Mouse (Mus musculus): Measurements from ENCODE around the gene Mpp5.

The Mpp5 gene

DNA sequence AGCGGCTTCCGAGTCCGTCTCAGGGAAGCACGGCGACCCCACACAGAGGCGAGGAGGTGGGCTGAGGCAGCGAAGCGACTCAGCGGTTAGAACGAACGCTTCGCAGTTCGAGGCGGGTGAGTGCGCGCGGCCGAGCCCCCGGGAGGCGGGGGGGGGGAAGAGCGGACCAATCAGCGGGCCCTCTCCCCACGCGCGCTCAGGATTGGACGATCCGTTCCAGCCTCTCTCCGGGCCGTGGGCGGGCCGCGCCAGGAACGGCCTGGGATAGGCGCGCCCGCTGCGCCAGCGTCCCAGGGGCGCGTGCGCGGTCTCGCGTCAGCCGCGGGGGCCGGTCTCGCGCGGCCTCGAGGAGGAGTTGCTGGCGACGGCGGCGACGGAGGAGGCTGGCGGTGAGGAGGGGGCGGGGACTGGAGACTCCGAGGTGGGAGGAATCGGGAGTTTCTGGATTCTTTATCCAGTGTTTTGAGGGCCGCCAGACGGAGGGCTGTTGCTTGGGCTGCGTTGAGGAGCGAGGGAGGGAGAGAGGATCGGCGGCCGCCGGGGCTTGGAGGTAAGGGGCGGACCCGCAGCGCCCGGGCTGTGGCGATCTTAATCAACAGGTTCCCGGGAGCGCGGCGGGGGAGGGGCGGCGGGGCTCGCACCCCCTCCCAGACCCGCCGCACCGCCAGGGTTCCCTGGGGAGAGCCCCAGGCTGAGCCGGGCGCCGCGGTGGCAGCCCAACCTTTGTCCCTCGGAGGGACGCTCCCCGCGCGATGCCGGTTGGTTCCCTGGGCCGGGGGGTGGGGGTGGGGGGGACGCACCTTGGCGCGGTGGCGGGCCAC is at the start of gene Mpp5:
TSS of gene Mpp5 (plus strand) at position 351 of the 821 bp plus-strand sequence.
- DNase-seq = peak; percentile 99

DNA sequence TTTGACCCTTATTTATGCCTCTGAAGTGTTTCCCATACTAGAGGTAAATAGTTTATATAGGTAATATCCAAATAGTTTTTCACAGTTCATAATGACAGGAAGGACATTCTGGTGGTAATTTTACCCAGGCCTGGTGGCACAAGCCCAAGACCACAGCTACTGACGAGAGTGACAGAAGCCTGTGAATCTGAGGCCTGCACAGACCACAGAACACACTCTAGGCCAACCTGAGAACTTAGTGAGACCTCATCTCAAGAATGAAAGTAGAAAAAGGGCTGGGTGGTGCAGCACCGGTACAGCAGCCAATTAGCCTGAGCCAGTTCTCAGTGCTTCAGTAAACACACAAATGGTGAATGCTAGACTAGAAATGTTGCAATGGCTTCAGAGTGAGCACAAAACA is 30.9 kb upstream of the Mpp5 start:
- no peak for DNase-seq

DNA sequence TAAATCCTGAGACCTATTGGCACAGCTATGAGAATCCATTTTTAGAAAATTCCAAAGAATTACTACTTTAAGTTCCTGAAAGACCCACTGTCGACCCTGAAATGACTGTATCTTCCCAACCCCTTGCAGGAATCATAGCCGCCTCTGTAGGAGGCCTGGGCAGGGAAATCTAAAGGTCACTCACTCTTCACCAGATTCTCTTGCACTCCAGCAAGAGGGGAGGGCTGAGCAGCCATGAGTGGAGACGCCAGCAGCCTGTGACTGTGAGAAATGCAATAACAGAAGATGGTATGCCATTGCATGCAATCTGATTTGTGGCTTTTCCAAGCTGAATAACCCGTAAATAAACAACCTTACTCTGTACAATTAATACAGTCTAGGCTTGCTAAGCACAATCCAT is 21.0 kb upstream of the Mpp5 start:
- peak; percentile 24 for DNase-seq

DNA sequence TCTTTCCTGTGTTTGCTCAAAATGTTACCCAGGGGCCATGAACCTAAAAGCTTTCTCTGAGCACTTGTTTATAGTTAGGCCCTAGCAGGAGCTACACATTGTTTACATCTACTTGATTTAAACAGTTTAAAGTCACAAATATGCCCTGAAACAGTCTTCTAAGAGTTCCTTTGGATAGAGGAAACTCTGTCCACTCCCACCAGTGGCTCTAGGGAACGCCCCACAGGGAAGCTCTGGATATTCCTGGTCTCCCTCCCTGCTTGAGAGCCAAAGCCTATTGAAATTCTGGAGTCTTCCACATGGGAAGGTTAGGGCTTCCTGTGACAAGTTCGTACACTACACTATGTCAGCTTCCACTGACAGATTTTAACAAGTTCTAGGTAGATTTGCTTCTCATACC is 9.1 kb upstream of the Mpp5 start:
- no peak for DNase-seq

DNA sequence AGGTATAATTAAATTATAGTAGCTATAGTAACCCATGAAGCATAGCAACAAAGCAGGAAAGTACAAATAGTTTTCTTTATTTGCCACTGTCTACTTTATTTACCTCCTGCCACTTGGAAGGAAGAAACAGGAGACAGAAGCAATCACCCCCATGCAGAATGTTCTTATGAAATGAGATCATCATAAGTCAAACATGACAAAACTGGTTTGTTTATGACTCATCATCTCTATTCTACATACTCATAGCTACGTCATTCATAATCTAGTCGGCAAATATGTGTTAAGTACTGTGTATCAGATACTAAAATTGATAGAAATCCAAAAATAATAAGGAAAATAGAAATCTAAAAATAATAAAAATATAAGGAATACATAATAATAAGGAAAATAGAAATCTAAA is 8.4 kb upstream of the Mpp5 start:
- DNase-seq = no peak

DNA sequence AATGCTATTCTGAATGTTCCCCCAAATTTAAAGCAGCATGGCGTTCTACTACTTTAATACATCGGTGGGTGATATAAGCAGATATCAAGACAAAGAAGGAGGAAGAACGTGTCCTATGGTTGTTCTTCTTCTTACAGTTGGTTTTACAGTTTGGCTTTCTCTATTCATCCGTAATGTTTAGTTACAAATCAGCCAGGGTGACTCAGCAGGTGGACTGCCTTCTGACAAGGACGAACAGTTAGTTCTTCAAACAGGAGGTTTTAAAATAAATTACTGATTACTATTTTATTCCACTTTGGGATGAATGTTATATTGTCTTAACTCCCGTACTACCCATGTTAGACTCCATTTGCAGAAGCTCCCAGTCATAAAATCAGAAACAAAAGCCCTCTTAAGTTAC is 2.5 kb upstream of the Mpp5 start:
- no peak for DNase-seq

DNA sequence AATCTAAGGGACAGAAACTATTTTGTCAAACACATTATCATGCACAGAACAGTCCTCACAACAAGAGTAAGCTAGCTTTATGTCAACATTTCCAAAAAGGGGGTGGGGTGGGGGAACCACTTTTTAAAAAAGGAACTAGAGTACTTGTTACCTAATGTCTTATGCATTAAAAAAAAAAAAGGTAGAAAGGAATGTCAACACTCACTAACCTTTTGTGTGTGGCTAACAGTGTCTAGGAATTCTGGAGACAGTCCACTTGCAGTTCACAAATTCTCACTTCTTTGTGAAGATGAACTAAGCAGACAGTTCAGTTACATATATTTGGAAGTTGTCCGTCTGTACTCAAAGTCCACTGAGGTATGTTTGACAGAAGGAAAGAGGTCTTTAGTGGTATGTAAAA is 1.3 kb upstream of the Mpp5 start:
- no peak for DNase-seq

DNA sequence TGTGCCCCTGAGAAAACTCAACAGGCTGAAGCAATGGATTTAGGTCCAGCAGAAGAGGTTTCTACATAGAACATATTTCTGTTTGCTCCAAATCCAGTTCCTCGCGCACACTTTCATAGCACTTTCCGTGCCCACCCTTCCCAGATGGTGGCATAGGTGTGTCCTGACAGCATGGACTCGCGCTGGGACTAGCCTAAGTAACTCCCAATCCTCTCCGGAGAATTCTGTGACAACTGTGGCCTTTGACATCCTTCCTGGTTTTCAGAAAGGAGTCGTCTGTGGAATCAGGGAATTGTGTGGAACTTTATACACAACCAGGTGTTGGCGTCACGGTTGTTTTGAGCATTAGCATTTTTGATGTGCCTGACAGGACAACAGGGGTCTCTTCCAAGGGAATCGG is 594 bp upstream of the Mpp5 start:
- no peak for DNase-seq

DNA sequence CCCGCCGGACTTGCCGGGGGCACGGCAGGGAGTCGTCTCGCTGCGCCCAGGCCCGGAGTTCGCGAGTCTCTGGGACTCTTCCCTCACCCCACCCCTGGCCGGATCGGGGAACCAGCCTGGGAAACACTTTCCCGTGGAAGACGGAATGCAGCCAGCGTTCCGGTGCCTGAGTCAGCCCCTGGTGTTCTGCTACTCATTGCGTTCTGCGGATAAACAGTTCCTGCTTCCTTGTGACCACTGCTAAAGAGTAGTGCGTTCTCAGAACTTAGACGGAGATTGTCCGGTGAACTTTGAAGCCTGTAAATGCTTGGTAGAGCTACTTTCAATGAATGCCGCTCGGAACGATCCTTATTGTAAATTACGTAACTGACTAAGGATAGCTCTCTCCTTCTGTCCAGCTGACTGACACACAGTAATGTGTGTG is 683 bp downstream of the Mpp5 start:
- peak; percentile 78 for DNase-seq

DNA sequence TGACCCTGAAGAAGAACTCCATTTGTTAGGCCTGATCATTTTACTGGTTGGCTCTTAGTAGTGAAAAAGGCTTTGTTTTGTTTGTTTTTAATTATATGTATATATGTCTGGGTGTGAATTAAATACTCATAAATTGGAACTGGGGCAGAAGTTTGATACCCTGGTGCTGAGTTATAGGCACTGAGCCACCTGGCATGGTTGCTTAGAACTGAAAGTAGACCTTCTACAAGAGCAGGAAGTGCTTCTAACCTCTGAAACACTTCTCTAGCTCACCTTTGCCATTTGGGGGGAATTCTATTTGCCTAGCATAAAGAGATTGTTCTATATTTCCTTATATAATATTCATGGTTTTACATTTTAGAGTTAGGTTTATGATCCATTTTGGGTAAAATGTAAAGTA is 13.3 kb downstream of the Mpp5 start:
- no peak for DNase-seq

DNA sequence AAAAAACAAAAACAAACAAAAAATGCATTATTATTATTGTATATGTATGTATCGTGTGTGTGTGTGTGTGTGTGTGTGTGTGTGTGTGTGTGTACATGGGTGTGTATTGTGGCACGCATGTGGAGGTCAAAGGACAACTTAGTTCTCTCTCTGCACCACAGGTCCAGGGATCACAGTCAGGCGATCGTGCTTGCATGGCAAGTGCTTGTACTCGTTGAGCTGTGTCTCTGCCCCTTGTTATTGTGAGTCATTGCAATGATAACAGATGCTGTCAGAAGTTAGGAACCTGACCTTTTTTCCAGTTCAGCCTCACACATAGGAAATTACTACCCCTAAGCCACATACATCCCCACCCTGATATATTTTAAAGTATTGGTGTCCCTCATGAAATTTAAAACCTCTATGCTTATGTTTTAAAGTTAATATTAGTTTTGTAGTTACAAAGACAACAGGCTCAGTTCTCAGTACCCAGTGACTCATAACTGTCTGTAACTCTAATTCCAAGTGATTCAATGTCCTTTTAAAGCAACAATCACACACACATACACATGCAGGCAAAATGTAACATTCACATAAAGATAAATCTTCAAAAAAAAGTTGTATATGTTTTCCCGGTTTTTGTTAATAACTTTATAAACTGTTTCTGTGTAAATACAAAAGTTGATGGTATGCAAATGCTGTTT is 20.5 kb downstream of the Mpp5 start:
- no peak for DNase-seq

DNA sequence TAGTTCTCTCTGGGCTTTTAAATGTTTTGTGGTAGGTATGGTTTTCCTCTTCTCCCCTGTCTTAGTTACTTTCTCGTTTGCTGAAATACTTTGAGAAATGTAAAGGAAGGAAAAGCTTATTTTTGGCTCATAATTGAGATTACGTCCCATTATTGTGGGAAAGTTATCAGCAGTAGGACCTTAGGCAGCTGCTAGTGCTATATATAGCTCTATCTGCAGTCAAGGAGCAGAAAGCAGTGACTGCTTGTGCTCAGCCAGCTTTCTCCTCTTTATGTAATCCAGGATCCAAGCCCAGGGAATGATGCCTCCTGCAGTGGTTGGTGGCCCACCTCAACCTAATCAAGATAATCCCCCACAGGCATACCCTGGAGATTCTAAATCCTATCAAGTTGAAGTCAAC is 24.5 kb downstream of the Mpp5 start:
- no peak for DNase-seq

DNA sequence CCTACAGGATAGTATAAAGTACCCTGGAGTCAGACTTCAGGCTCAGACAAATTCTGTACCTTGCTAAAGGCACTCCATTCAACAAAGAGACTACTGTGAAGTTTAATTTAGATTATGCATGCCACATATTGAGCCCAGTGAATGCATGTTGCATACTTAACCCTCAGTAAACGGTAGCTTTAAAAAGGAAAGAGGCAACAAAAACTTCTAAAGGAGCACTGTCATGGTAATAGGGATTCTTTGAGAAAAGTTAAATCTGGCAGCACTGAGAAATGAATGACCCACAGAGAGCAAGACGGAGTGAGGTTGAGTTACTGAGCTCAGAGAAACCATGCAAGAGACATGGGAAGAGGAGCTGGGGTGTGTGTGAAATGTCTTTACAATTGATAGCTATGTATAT is 29.2 kb downstream of the Mpp5 start:
- no peak for DNase-seq

DNA sequence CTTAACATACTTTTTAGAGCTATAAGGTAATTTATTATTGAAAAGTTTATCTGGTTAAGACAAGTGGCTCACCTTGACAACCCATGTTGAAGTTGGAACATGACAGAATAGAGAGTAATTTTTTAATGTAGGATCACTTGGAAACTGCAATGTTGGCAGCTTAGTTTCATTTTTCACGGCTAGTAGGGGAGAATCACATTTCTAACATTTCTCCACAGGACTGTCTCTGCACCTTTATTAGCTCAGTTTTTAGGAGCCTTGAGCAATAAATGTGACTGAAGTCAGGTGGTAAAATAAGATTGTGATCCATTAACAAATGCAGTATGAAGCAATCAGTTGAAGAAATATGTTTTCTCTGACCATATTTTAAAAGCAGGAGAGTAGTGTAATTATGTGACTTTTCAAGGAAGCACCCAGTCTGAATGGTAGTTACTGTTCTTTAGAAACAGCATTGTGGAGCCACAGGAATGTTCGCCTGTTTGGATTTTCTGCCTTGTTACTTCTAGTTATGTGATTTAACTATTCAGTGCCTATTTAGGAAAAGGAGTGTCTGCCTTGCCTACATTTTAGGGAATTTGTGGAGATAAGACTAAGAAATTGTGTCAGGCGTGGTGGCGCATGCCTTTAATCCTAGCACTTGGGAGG is 29.8 kb downstream of the Mpp5 start:
- DNase-seq = no peak

DNA sequence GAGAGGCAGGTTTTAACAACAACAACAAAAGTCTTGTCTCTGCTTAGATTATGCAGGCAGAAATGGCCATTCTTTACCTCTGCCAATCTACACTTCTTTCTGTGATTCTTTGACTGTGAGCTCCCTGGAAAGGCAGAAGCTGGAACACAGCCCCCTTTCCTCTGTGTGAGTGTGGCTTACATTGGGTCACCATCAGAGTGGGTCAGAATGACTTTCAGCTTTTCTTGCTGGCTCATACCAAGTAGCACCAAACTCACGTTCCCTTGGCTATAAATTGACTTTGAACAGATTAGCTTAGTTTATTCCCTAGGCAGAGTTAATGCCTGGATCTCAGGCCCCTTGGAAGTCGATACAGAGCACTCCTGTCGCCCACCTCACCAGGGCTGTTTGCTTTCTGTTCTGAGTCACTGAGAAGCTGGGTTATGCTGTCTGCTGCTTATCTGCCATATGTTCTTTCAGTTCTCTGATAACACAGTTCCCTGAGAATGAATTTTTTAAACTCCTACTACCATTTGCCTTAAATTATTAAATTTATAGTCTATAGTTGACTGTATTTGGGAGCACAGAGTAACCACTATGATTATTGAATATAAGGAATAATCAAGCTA is 39.7 kb downstream of the Mpp5 start:
- DNase-seq = no peak

DNA sequence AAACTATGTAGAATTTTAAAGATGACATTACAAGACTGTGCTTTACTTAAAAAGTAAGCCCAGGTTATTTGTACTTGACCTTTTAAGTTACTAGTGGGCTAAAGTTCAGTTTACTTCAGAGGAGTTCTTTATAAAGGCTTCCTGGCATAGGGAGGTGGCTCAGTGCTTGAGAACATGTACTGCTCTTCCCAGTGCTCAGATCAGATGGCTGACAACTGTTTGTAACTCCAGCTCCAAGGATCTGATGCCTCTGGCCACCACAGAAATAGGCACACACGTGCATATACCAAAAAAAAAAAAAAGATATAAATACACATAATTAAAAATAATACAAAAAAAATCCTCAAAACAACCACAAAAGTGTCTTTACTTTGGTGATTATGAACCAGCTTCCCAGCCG is 42.1 kb downstream of the Mpp5 start:
- DNase-seq = no peak

DNA sequence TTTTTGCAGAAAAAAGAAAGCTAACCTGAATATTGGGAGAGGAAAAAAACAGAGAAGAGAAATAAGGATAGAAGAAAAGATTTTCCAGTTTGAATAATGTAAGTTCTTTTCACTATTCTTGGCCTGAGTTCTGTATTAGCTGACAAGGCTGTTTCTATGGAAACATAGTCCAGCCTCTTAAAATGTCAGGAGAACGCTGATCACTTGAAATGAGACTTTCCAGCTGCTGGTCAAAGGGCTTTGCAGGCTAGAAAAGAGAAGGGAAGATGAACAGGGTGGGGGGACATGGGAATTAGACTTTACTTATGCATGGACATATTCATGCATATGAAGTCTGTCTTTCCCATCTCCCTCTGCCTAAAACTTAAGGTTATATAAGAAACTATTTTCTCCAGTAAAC is 45.5 kb downstream of the Mpp5 start:
- DNase-seq = peak; percentile 56

DNA sequence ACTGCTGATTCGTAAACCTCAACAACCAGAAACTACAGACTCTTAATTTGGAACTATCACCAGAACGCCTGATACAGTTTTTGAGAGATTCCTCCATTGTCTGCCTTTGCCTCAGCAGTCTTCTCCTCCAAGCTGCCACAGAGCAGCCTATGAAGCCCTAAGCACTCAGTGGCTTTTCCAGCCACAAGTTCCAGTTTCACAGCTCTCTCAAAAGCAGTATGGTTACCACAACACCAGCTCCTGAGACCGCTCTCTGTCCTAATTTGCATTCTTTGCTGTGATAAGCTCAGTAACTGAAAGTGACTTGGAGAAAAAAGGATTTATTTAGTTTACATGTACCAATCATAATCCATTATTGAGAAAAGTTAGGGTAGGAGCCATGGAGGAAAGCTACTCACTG is 51.3 kb downstream of the Mpp5 start:
- DNase-seq = no peak

DNA sequence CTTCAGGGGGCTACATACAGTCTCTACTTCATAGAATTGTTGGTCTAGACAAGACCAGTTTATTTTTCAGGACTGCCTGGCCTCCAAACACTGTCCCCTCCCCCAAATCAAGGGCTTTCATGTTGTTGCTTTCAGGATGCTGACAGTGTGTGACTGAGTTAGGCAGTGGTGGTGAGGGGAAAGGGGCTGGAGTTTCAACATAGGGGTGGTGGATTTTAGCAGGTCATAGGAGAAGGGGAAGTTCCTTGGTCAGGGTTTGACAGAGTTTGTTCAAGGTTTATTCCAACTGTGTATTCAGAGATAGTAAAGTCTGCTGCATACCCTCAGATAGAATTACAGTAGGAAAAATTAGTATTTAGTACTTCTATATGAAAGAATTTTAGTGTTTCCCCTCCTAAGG is 53.1 kb downstream of the Mpp5 start:
- DNase-seq = no peak

DNA sequence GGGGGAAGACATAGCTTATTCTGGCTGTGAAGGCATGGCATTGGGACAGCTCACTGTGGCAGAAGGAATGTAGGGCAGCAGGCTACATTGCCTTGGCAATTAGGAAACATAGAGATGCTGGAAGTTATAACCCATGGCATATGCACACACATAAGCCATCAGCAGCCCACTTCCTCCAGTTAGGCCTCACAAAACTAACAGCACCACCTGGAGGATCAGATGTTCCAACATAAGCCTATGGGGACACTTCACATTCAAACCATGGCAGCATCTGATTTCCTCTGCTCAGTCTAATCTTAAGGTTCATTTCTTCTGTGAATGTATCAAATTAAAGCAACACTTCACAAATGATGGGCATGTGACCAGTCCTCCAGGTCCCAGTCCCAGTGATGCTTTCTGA is 65.7 kb downstream of the Mpp5 start:
- no peak for DNase-seq

DNA sequence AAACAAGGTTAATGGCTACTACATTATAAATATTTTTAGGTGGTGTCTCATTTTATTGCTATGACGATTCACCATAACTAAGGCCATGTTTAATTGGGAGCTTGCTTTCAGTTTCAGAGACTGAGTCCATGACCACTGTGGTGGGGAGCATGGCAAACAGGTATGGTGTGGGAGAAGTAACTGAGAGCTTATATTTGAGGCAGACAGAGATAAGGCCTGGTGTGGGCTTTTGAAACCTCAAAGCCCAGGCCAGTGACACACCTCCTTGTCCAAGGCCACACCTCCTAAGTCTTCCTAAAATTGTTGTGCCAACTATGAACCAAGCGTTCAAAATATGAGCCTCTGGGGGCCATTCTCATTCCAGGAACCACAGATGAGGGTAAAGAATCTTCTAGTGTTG is 85.8 kb downstream of the Mpp5 start:
- no peak for DNase-seq

DNA sequence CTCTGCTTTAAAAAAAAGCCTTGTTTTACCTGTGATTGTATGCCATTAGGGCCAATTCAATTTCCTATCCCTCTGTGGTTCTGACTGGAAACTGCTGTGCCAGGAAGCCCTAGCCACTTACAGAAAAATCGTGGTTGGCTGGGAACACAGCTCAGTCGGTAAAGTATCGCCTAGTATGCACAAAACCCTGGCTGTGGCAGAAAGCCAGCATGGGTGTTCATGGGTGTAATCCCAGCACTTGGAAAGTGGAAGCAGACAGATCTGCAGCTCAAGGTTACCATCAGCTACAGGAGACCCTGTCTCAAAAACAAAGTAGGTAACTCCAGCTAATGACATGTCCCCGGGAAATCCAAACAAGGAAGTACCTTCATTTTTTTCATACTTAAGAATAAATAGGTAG is 91.2 kb downstream of the Mpp5 start:
- peak; percentile 48 for DNase-seq

DNA sequence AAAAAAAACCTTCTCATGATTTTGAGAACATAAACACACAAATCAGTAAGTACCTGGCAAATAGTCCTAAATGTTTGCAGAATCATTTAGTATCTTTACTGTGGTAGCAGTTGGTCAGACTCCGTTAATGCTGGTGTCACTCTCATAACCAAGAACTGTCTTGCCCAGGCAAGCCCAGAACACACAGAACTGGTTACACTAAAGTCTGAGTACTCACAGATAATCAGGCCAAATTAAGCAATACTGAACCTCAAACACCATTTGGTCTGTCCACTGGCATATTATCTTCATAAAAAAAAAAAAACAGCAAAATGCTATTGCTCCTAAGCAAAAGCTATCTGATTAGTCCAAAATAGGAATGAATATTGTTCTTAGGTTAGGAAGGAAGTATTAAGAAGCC is 93.7 kb downstream of the Mpp5 start:
- DNase-seq = no peak

DNA sequence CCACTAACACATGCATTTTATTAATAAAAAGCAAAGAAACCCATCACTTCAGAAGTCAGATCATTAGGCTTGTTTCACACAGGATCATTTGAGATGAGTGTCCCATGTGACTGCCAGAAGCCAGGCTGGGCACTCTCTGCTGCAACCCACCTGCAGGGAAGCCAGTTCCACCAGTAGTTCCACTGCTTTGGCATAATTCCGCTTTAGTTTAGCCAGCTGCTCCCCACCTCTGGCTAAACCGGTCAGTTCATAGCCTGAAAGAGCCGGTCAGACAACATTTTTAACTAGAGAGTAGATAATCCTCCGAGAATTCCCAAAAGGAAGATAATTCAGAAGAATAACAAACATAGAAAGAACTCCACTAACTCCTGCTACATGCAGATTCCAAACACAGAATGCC is 99.5 kb downstream of the Mpp5 start:
- no peak for DNase-seq
